ENCODE assay signal across 22 mouse cellular contexts in the genomic region with DNA sequence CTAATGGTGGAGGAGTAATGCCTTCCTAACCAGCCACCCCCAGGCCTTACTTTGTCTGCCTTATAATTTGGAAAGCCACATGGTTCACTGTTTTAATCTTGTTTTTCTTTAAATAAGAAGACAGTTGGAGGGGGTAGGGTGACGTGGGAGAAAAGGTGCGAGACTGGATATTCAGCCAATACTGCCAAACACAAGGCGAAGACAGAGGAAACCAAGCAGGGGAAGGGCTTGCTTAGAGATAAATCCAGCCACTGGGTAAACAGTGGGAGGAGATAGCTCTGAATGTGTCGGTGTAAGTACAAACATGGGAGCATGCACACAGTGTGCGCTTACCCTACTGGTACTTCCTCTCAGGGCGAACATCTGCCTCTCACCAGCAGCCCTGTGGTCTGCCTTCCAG.
DNase-seq lines count a peak whose midpoint lies in the region.
"Had no signal": no experiment of that assay in that cellular context is flagged by ENCODE, and none has a peak within 500 bp of the region (broad histone marks: within the 10 kb centered on the region; RNA-seq: fewer than 3 reads in every experiment).

No protein-coding gene starts in this region.

- intact Hi-C loops in left cerebral cortex, postnatal 4 days (cut with DNase I) = no loop called here

- peak; percentile 48 to 70 for DNase-seq in frontal cortex, adult 2 months (ENCODE audit: extremely low spot score in 1 of 2, low spot score in 1 of 2)
- DNase-seq in frontal cortex, postnatal 14 days (ENCODE audit: low spot score in 2 of 2) = no peak
- DNase-seq in left cerebral cortex, adult 11 months (ENCODE audit: low spot score) = peak; percentile 21
- no peak for DNase-seq in left cerebral cortex, postnatal 4 days
- peak; percentile 35 for DNase-seq in right cerebral cortex, adult 18-20 months
- no peak for DNase-seq in right cerebral cortex, postnatal 4 days
- DNase-seq in gastrocnemius, postnatal 4 days (ENCODE audit: low spot score in 2 of 2) = no peak
- DNase-seq: adrenal gland, postnatal 10 days; cerebellum, adult 11 months; cerebellum, adult 9-10 months; cerebellum, postnatal 36 days; gastrocnemius, adult 2 months; gastrocnemius, postnatal 36 days; heart, adult 2 months; heart, postnatal 10 days; kidney, adult 11 months; kidney, postnatal 14 days; layer of hippocampus, postnatal 36 days; lung, postnatal 36 days; right cerebral cortex, postnatal 25 days; thymus, adult 2 months; thymus, postnatal 36 days had no signal

Comparison
In these comparisons a context has a peak if more than half of its experiments do, and no peak if none do; other contexts are left out.
1. DNase-seq: peak in frontal cortex, adult 2 months (2 of 2), left cerebral cortex, adult 11 months (single experiment) and right cerebral cortex, adult 18-20 months (single experiment); none in frontal cortex, postnatal 14 days (0 of 2), left cerebral cortex, postnatal 4 days (single experiment), right cerebral cortex, postnatal 4 days (single experiment) and gastrocnemius, postnatal 4 days (0 of 2).